Mouse (Mus musculus) liver, postnatal 0 days (tissue): ENCODE measurements at regions not wholly inside any gene's neighbourhood (a gene's known extent, or its start where the extent isn't known, plus 50 kb on each side); places are given as distances from the start of the nearest gene placed in this dataset.

Source experiments
- ATAC-seq: fragments of 200-750 bp; cut with Nextera tagmentation; 2 replicates; pipeline ENCODE4 v1.8.0; 2017; ENCODE audit warnings: mild to moderate bottlenecking, moderate library complexity
- DNase-seq: peaks from one replicate; pipeline ENCODE4 v3.0.0-alpha.2; 2016
- H3K27ac ChIP-seq: fragments of 300-500 bp; sonication (generic); 2 replicates; pipeline ENCODE4 v1.5.1; 2014; ENCODE audit warnings: antibody characterized with exemption, moderate library complexity, mild to moderate bottlenecking, low read depth
- H3K27me3 ChIP-seq: fragments of 300-500 bp; sonication (generic); 2 replicates; pipeline ENCODE4 v1.6.1; 2014; ENCODE audit warnings: low read length, control low read depth, mixed read lengths; ENCODE audit not compliant: insufficient read depth
- H3K36me3 ChIP-seq: fragments of 300-500 bp; sonication (generic); replicated peaks from 2 replicates; pipeline ENCODE4 v1.6.1; 2014; ENCODE audit warnings: mild to moderate bottlenecking, control low read depth, low read length, moderate library complexity, mixed read lengths; ENCODE audit not compliant: insufficient read depth
- H3K4me1 ChIP-seq: fragments of 300-500 bp; sonication (generic); 2 replicates; pipeline ENCODE4 v1.6.1; 2014; ENCODE audit warnings: antibody characterized with exemption, mild to moderate bottlenecking, control low read depth; ENCODE audit not compliant: insufficient read depth
- H3K4me2 ChIP-seq: fragments of 300-500 bp; sonication (generic); 2 replicates; pipeline ENCODE4 v1.6.1; 2014; ENCODE audit warnings: low read depth, mild to moderate bottlenecking, low read length, moderate library complexity, mixed read lengths
- H3K4me3 ChIP-seq: fragments of 300-500 bp; sonication (generic); 2 replicates; pipeline ENCODE4 v1.5.1; 2014; ENCODE audit warnings: low read depth, low read length
- H3K9ac ChIP-seq: fragments of 300-500 bp; sonication (generic); replicated peaks from 2 replicates; pipeline ENCODE4 v1.6.1; 2014; ENCODE audit warnings: mild to moderate bottlenecking, moderate library complexity
- H3K9me3 ChIP-seq: fragments of 300-500 bp; sonication (generic); 2 replicates; pipeline ENCODE4 v1.6.1; 2016; ENCODE audit warnings: mild to moderate bottlenecking, control low read depth, low read length, mixed read lengths
- CTCF ChIP-seq: sonication (generic); IDR thresholded peaks from 2 replicates; pipeline ENCODE4 v1.5.1; 2016; ENCODE audit warnings: antibody characterized with exemption, low read depth
- EP300 ChIP-seq: IDR thresholded peaks from 2 replicates; pipeline ENCODE4 v1.6.1; 2016; ENCODE audit warnings: antibody characterized with exemption, low read depth, mild to moderate bottlenecking
- WGBS: fragments of 180-500 bp; shearing (Covaris S2); extraction: QIAGEN DNeasy Blood & Tissue Kit; methylation state at CpG from one replicate; pipeline ENCODE4 v1.1.7; 2014; ENCODE audit not compliant: insufficient replicate concordance; 5-methylcytosine and 5-hydroxymethylcytosine counted together

DNA sequence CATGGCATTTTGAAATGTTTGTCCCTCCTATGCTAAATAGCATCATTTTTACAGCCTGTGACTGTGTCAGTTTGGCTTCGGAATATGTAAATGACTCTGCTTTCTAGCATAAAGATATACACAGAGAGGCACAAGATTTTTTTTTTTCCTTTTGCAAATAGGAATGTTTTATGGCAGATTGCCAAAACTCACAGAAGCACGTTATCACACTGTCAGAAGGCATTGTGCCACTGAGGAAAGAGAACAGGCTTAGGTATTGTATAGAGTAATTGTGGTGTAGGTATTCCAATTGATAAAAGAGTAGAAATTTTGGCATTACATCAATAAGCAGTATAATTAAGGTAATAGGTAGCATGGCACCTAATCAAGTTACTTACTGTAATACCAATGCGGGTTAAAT, 988.5 kb upstream of the Tenm2 start:
- Histone ChIP-seq H3K9me3 (no peaks in the 10 kb centered on the region), H3K4me3 (no peak overlapping the region), H3K27me3 (no peaks in the 10 kb centered on the region), H3K36me3 (no peaks in the 10 kb centered on the region), H3K27ac (no peak overlapping the region), H3K9ac (no peak overlapping the region), H3K4me1 (no peaks in the 10 kb centered on the region), H3K4me2 (no peak overlapping the region)
- ATAC-seq, result no peak
- no peak for DNase-seq
- TF ChIP-seq CTCF, result no peak
- no peak for TF ChIP-seq EP300
- 63% methylated on average over 3 of the region's 3 CpGs for WGBS

DNA sequence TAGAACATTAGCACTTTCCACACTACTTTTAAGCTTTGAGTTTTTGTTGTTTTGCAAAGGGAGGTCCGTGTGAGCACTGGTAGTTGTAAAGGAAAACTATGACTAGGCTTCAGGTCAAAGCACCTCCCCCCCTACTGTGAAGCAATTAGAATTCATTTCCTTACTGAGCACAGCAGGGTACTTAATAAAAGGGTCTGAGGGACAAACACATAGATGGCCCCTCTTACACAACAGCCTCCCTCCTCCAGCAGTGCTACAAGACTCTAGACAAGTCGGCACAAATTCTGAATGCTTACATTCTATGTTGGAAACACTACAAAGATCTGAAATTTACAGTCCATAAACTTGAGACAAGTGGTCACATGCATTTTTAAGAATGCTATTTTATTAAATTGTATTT, 967.6 kb upstream of the Tenm2 start:
- WGBS, result 59% methylated on average over 2 of the region's 2 CpGs
- Histone ChIP-seq H3K27me3 (no peaks in the 10 kb centered on the region), H3K9me3 (no peaks in the 10 kb centered on the region), H3K4me3 (no peak overlapping the region), H3K9ac (no peak overlapping the region), H3K27ac (no peak overlapping the region), H3K4me1 (no peaks in the 10 kb centered on the region), H3K36me3 (no peaks in the 10 kb centered on the region), H3K4me2 (no peak overlapping the region)
- ATAC-seq, result no peak
- DNase-seq, result no peak
- TF ChIP-seq EP300 (no peak), CTCF (no peak)

DNA sequence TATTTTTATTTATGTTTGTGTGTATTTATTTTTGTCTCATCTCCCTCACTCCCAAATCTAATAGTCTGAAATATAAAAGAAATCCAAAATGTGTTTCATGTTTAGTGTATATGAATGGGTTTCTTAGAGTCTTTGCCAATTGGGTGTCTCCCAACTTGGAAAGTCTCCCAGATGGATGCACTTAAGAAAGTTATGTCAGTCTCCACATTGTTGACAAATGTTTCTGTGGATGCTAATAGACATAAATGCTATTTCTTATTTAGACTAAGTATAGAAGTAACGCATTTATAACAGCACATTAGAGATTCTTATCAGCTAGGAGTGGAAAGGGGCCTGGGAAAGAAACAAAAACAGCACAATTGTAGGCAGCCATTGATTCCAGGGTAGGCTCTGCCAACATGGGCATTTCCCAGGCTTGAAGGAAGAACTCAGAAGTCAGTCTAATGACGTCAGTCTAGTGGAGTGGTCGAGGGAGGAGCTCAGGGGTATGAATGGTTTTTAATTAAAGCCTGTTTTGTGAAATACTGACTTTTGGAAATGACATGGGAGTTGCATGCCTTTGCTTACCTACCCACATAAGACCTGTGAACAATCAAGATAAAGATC, 965.5 kb upstream of the Tenm2 start:
- Histone ChIP-seq H3K4me2 (no peak overlapping the region), H3K27ac (no peak overlapping the region), H3K27me3 (no peaks in the 10 kb centered on the region), H3K9ac (no peak overlapping the region), H3K36me3 (no peaks in the 10 kb centered on the region), H3K9me3 (no peaks in the 10 kb centered on the region), H3K4me3 (no peak overlapping the region), H3K4me1 (no peaks in the 10 kb centered on the region)
- ATAC-seq, result no peak
- WGBS, result 50% methylated on average over 3 of the region's 3 CpGs
- no peak for TF ChIP-seq CTCF
- TF ChIP-seq EP300, result no peak
- no peak for DNase-seq

DNA sequence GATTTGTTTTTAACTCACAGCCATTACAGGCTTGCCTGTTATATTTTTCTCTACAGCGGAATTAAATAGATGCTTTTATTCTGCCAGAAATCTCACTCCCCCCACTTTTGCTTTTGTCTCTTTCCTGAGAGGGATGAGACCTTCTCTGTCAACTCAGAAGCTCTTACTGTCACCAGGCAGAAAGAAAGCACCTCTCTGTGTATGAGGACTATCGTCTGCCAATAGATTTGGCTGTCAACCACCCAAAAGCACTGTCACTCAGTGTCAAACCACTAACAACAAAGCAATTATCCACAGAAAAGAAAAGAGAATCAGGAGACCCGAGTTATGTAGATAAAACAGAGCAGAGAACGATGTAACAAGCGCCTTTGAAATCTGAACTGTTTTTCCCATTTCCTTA, 958.0 kb upstream of the Tenm2 start:
- Histone ChIP-seq H3K4me1 (no peaks in the 10 kb centered on the region), H3K4me3 (no peak overlapping the region), H3K4me2 (no peak overlapping the region), H3K27ac (no peak overlapping the region), H3K36me3 (no peaks in the 10 kb centered on the region), H3K9me3 (no peaks in the 10 kb centered on the region), H3K9ac (no peak overlapping the region), H3K27me3 (no peaks in the 10 kb centered on the region)
- ATAC-seq (no peak), DNase-seq (no peak)
- TF ChIP-seq EP300, result no peak
- no peak for TF ChIP-seq CTCF
- 70% methylated on average over 5 of the region's 5 CpGs for WGBS

GRCm38 (mm10) chr11:38191895-38192547, 956.3 kb upstream of the Tenm2 start:
- no peak overlapping the region for H3K27ac ChIP-seq
- TF ChIP-seq EP300, result no peak
- no peak for TF ChIP-seq CTCF
- no peaks in the 10 kb centered on the region for H3K27me3 ChIP-seq
- DNase-seq, result no peak
- no peak overlapping the region for H3K4me3 ChIP-seq
- no peak overlapping the region for H3K9ac ChIP-seq
- H3K9me3 ChIP-seq, result no peaks in the 10 kb centered on the region
- no peaks in the 10 kb centered on the region for H3K4me1 ChIP-seq
- no peak overlapping the region for H3K4me2 ChIP-seq
- no peaks in the 10 kb centered on the region for H3K36me3 ChIP-seq
- WGBS, result 63% methylated on average over 2 of the region's 2 CpGs
- ATAC-seq, result no peak

DNA sequence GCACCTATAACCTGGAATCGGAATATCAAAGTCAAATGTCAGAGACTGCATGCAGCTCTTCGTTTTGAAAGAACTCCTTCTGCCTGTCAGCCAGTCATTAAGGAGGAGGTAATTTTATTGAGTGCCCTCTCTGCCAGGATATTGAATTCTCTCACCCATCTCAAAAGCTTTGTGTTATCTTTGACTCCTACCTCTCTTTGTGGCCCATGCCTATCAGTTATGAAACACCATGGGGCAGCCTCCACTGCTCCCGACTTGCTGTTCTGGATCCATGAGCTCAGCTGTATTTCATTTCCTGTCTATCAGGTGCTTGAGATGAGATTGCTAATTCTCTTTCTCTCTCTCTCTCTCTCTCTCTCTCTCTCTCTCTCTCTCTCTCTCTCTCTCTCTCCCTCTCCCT, 955.7 kb upstream of the Tenm2 start:
- Histone ChIP-seq H3K4me1 (no peaks in the 10 kb centered on the region), H3K9me3 (no peaks in the 10 kb centered on the region), H3K4me3 (no peak overlapping the region), H3K27me3 (no peaks in the 10 kb centered on the region), H3K36me3 (no peaks in the 10 kb centered on the region), H3K27ac (no peak overlapping the region), H3K9ac (no peak overlapping the region), H3K4me2 (no peak overlapping the region)
- DNase-seq (no peak), ATAC-seq (no peak)
- no peak for TF ChIP-seq CTCF
- no peak for TF ChIP-seq EP300
- 73% methylated on average over 3 of the region's 3 CpGs for WGBS

DNA sequence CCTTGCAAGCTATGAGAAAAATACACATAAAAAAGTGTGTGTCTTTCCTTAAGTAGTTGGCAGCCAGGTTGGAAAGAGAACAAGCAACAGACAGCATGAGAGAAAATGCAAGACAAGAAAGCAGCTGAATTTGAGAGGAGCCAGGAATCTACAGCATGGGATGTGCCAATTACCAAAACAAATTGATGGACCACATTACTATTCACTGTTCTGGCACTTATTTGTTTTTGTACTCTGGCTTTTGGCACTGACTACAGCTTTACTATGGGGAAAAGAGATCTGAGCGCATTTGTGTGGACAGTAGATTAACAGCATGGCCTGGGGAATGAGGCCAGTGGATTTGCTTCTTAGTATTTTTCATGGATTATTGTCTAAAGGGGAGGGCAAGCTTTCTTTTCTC, 935.0 kb upstream of the Tenm2 start:
- H3K27ac ChIP-seq, result no peak overlapping the region
- H3K9ac ChIP-seq, result no peak overlapping the region
- WGBS, result 63% methylated on average over 1 of the region's 1 CpGs
- TF ChIP-seq EP300, result no peak
- TF ChIP-seq CTCF, result no peak
- no peak for DNase-seq
- H3K9me3 ChIP-seq, result no peaks in the 10 kb centered on the region
- no peak for ATAC-seq
- no peaks in the 10 kb centered on the region for H3K4me1 ChIP-seq
- H3K36me3 ChIP-seq, result no peaks in the 10 kb centered on the region
- H3K27me3 ChIP-seq, result no peaks in the 10 kb centered on the region
- no peak overlapping the region for H3K4me3 ChIP-seq
- no peak overlapping the region for H3K4me2 ChIP-seq
